In genomic region chr6:135066795-135067445, GRCm38 (mm10) we compare ENCODE assay signal across 12 mouse cellular contexts. TPM values are rescaled to one million over a fixed set of nuclear protein-coding genes. Genes with fewer than 3 reads are reported as not detected.
DNase-seq lines count a peak whose midpoint lies in the region; ATAC-seq lines count a peak whose summit lies in the region.
"Had no signal": no experiment of that assay in that cellular context is flagged by ENCODE, and none has a peak within 500 bp of the region (broad histone marks: within the 10 kb centered on the region; RNA-seq: fewer than 3 reads in every experiment).

No protein-coding gene starts in this region.

- H3K27me3 ChIP-seq in kidney, embryonic 15.5 days, result no peaks in the 10 kb centered on the region
- no peaks in the 10 kb centered on the region for H3K27me3 ChIP-seq in lung, embryonic 16.5 days (ENCODE audit: control insufficient read depth, insufficient read depth, low read depth, low read length)

- H3K36me3 ChIP-seq in kidney, embryonic 15.5 days, result no peaks in the 10 kb centered on the region
- no peaks in the 10 kb centered on the region for H3K36me3 ChIP-seq in lung, embryonic 16.5 days (ENCODE audit: control insufficient read depth, insufficient read depth, low read length)
- H3K36me3 ChIP-seq: forebrain, embryonic 15.5 days had no signal

- 41% methylated on average over 6 of the region's 6 CpGs for WGBS in kidney, embryonic 15.5 days
- WGBS in lung, embryonic 16.5 days, result 43% methylated on average over 6 of the region's 6 CpGs

- DNase-seq in embryo, embryonic 10 days (ENCODE audit: low spot score), result peak; percentile 33
- DNase-seq in embryo, embryonic 11 days, result no peak
- no peak for DNase-seq in kidney, adult 8-10 months
- peak; percentile 75 for DNase-seq in Muller cell, postnatal 12 days (ENCODE audit: inconsistent ontology term)
- DNase-seq in left cerebral cortex, adult 18-20 months (ENCODE audit: low spot score in 2 of 2), result no peak
- DNase-seq: cerebellum, postnatal 36 days; midbrain, embryonic 14.5 days had no signal

- peak overlapping the region; percentile 79 for H3K4me2 ChIP-seq in kidney, embryonic 15.5 days
- peak overlapping the region; percentile 75 for H3K4me2 ChIP-seq in lung, embryonic 16.5 days (ENCODE audit: low read depth, low read length)
- H3K4me2 ChIP-seq: forebrain, embryonic 15.5 days had no signal

- H3K9me3 ChIP-seq in kidney, embryonic 15.5 days (replicated peaks), result no peaks in the 10 kb centered on the region
- H3K9me3 ChIP-seq in lung, embryonic 16.5 days (ENCODE audit: control insufficient read depth, low read length), result no peaks in the 10 kb centered on the region
- H3K9me3 ChIP-seq: forebrain, embryonic 15.5 days had no signal

- H3K4me1 ChIP-seq in kidney, embryonic 15.5 days, result peaks cover 37% of the 10 kb centered on the region
- H3K4me1 ChIP-seq in lung, embryonic 16.5 days (replicated peaks; ENCODE audit: control insufficient read depth, insufficient read depth, low read length), result peaks cover 6% of the 10 kb centered on the region

- peak overlapping the region; percentile 55 for H3K4me3 ChIP-seq in kidney, embryonic 15.5 days (replicated peaks)
- peak overlapping the region; percentile 59 for H3K4me3 ChIP-seq in lung, embryonic 16.5 days (ENCODE audit: low read length)
- H3K4me3 ChIP-seq: forebrain, embryonic 15.5 days had no signal

- no peak overlapping the region for H3K27ac ChIP-seq in kidney, embryonic 15.5 days
- peak overlapping the region; percentile 90 for H3K27ac ChIP-seq in lung, embryonic 16.5 days (ENCODE audit: low read length)
- H3K27ac ChIP-seq: forebrain, embryonic 15.5 days had no signal

- ATAC-seq in kidney, embryonic 15.5 days (replicated peaks; ENCODE audit: low FRiP score), result no peak
- peak; percentile 48 for ATAC-seq in lung, embryonic 16.5 days (ENCODE audit: low read depth)
- ATAC-seq in erythroid progenitor cell, adult 5-6 weeks (replicated peaks; ENCODE audit: low FRiP score, poor library complexity, severe bottlenecking), result no peak

- H3K9ac ChIP-seq in kidney, embryonic 15.5 days, result no peak overlapping the region
- peak overlapping the region; percentile 74 for H3K9ac ChIP-seq in lung, embryonic 16.5 days (ENCODE audit: low read length)
- H3K9ac ChIP-seq: forebrain, embryonic 15.5 days had no signal

RNA-seq across cellular contexts. Expression of gene Gprc5a, which starts 1.5 kb away (rescaled TPM):
- polyA plus RNA-seq in kidney, embryonic 15.5 days (2015; fragmentation: Nextera tagmentation; extraction: Ambion mirVana), result 13.8 and 14.0 TPM in 2 replicates
- polyA plus RNA-seq in lung, embryonic 16.5 days (2015; fragmentation: Nextera tagmentation; extraction: Ambion mirVana), result 133 and 162 TPM in 2 replicates
- total RNA-seq in left cerebral cortex, adult 18-20 months (2021), result under 1 TPM; 0.26 to 0.79 TPM
- not detected in 2 replicates for total RNA-seq in erythroid progenitor cell, adult 5-6 weeks (2015; ENCODE audit: low replicate concordance)
- total RNA-seq in erythroid progenitor cell, adult 5-6 weeks (2017; ENCODE audit: low replicate concordance), result not detected in 2 replicates
- total RNA-seq: granulocyte monocyte progenitor cell, adult 5-6 weeks had no signal

RNA-seq across cellular contexts. Expression of gene Gprc5d, which starts 51.2 kb away (rescaled TPM):
- polyA plus RNA-seq in kidney, embryonic 15.5 days (2015; fragmentation: Nextera tagmentation; extraction: Ambion mirVana), result not detected in 2 replicates
- polyA plus RNA-seq in lung, embryonic 16.5 days (2015; fragmentation: Nextera tagmentation; extraction: Ambion mirVana), result not detected in 2 replicates
- total RNA-seq in left cerebral cortex, adult 18-20 months (2021), result not detected
- 1.4 and 5.0 TPM in 2 replicates for total RNA-seq in erythroid progenitor cell, adult 5-6 weeks (2015; ENCODE audit: low replicate concordance)
- not detected in 2 replicates for total RNA-seq in erythroid progenitor cell, adult 5-6 weeks (2017; ENCODE audit: low replicate concordance)
- total RNA-seq: granulocyte monocyte progenitor cell, adult 5-6 weeks had no signal
- polyA plus RNA-seq: forebrain, embryonic 15.5 days; midbrain, embryonic 14.5 days had no signal

RNA-seq across cellular contexts. Expression of gene Ddx47, which starts 55.5 kb away (rescaled TPM):
- polyA plus RNA-seq in kidney, embryonic 15.5 days (2015; fragmentation: Nextera tagmentation; extraction: Ambion mirVana), result 118 and 120 TPM in 2 replicates
- polyA plus RNA-seq in lung, embryonic 16.5 days (2015; fragmentation: Nextera tagmentation; extraction: Ambion mirVana), result 123 and 131 TPM in 2 replicates
- 10 to 100 TPM; 58.3 to 59.1 TPM for total RNA-seq in left cerebral cortex, adult 18-20 months (2021)
- 31.7 and 44.0 TPM in 2 replicates for total RNA-seq in erythroid progenitor cell, adult 5-6 weeks (2015; ENCODE audit: low replicate concordance)
- 35.2 and 49.3 TPM in 2 replicates for total RNA-seq in erythroid progenitor cell, adult 5-6 weeks (2017; ENCODE audit: low replicate concordance)

Comparison
In these comparisons a context has a peak if more than half of its experiments do, and no peak if none do; other contexts are left out.
1. DNase-seq: peak in embryo, embryonic 10 days (single experiment) and Muller cell, postnatal 12 days (single experiment); none in embryo, embryonic 11 days (single experiment), kidney, adult 8-10 months (0 of 2) and left cerebral cortex, adult 18-20 months (0 of 2).